Mouse (Mus musculus) liver, embryonic 14.5 days (tissue): ENCODE data around the gene Apom.
A peak's percentile ranks its signal among the peaks of the same experiment; 100 is the strongest.

Experiments
- CTCF ChIP-seq: IDR thresholded peaks from 2 replicates; pipeline ENCODE4 v1.5.1; 2016; ENCODE audit warnings: antibody characterized with exemption, low read depth, control low read depth
- EP300 ChIP-seq: IDR thresholded peaks from 2 replicates; pipeline ENCODE4 v1.6.1; 2016; ENCODE audit warnings: antibody characterized with exemption, low read depth

- no peak for TF ChIP-seq CTCF
- 0 out of 2 replicates have a peak, but pooled peaks have one; percentile 10 for TF ChIP-seq EP300
These were observed 33.0 kb upstream of the Apom start, which contains the start of gene Prrc2a for GRCm38 (mm10) chr17:35164568-35165450.
